In genomic region chr7:12959718-12960117, GRCm38 (mm10) we compare ENCODE assay signal across 32 mouse cellular contexts. TPM values are rescaled to one million over a fixed set of nuclear protein-coding genes. Genes with fewer than 3 reads are reported as not detected.
DNase-seq lines count a peak whose midpoint lies in the region; ATAC-seq lines count a peak whose summit lies in the region.
"Had no signal": no experiment of that assay in that cellular context is flagged by ENCODE, and none has a peak within 500 bp of the region (broad histone marks: within the 10 kb centered on the region; RNA-seq: fewer than 3 reads in every experiment).

No protein-coding gene starts in this region.

- H3K36me3 ChIP-seq in liver, embryonic 11.5 days (ENCODE audit: control insufficient read depth, insufficient read depth, low read length) = no peaks in the 10 kb centered on the region
- H3K36me3 ChIP-seq in heart, embryonic 11.5 days (ENCODE audit: control insufficient read depth, insufficient read depth, low read length) = no peaks in the 10 kb centered on the region
- H3K36me3 ChIP-seq: embryonic facial prominence, embryonic 10.5 days; embryonic facial prominence, embryonic 13.5 days; forebrain, embryonic 12.5 days; forebrain, embryonic 15.5 days; G1E; heart, embryonic 10.5 days had no signal

- no peak for ATAC-seq in liver, embryonic 11.5 days (replicated peaks; ENCODE audit: low FRiP score)
- no peak for ATAC-seq in heart, embryonic 11.5 days (replicated peaks; ENCODE audit: insufficient number of reproducible peaks, low FRiP score, low TSS enrichment)
- ATAC-seq: CD4-positive, CD25-positive, alpha-beta regulatory T cell, adult 4 months; forebrain, embryonic 15.5 days; hindbrain, postnatal 0 days; inflammation-experienced regulatory T-cells, adult 6 months had no signal

- H3K27ac ChIP-seq in liver, embryonic 11.5 days (ENCODE audit: low read depth, low read length) = no peak overlapping the region
- no peak overlapping the region for H3K27ac ChIP-seq in heart, embryonic 11.5 days (ENCODE audit: low read depth, low read length)
- H3K27ac ChIP-seq: embryonic facial prominence, embryonic 10.5 days; embryonic facial prominence, embryonic 13.5 days; forebrain, embryonic 12.5 days; forebrain, embryonic 15.5 days; heart, adult 2 months; heart, embryonic 10.5 days; hindbrain, embryonic 14.5 days; hindbrain, postnatal 0 days had no signal

- H3K4me3 ChIP-seq in liver, embryonic 11.5 days (ENCODE audit: low read depth, low read length) = no peak overlapping the region
- no peak overlapping the region for H3K4me3 ChIP-seq in heart, embryonic 11.5 days (ENCODE audit: low read depth, low read length)
- H3K4me3 ChIP-seq: embryonic facial prominence, embryonic 10.5 days; embryonic facial prominence, embryonic 13.5 days; erythroblast, embryonic 14.5 days; forebrain, embryonic 12.5 days; forebrain, embryonic 15.5 days; heart, adult 2 months; heart, embryonic 10.5 days had no signal

- peak; percentile 35 for DNase-seq in liver
- no peak for DNase-seq in liver, embryonic 11.5 days (ENCODE audit: low spot score)
- DNase-seq in ES-CJ7 (ENCODE audit: low read depth, low spot score) = peak; percentile 76
- DNase-seq in R1 (ENCODE audit: low read depth, low spot score) = peak; percentile 79
- DNase-seq in heart, postnatal 10 days = no peak
- DNase-seq: adrenal gland, postnatal 10 days; adrenal gland, postnatal 36 days; cerebellum, adult 18-20 months; cerebellum, adult 9-10 months; cerebellum, postnatal 14 days; embryo, embryonic 11 days; gastrocnemius, postnatal 10 days; gastrocnemius, postnatal 36 days; heart, adult 2 months; heart, postnatal 4 days; kidney, adult 18-20 months had no signal

- intact Hi-C loops in heart, postnatal 10 days (cut with DNase I) = loop anchor here (5.0 kb wide), 1 partner anchor 37 kb away; the partner anchor contains the start of gene Rps5

- peaks cover 4% of the 10 kb centered on the region for H3K4me1 ChIP-seq in liver, embryonic 11.5 days (replicated peaks; ENCODE audit: control insufficient read depth, insufficient read depth, low read length)
- H3K4me1 ChIP-seq in heart, embryonic 11.5 days (ENCODE audit: control insufficient read depth, insufficient read depth, low read length) = no peaks in the 10 kb centered on the region
- H3K4me1 ChIP-seq: embryonic facial prominence, embryonic 13.5 days had no signal

- no peak overlapping the region for H3K4me2 ChIP-seq in liver, embryonic 11.5 days
- no peak overlapping the region for H3K4me2 ChIP-seq in heart, embryonic 11.5 days
- H3K4me2 ChIP-seq: embryonic facial prominence, embryonic 13.5 days; forebrain, embryonic 12.5 days; forebrain, embryonic 15.5 days; hindbrain, embryonic 14.5 days had no signal

- 34% methylated on average over 4 of the region's 4 CpGs for WGBS in liver, embryonic 11.5 days
- 22% methylated on average over 4 of the region's 4 CpGs for WGBS in heart, embryonic 11.5 days (ENCODE audit: insufficient replicate concordance)

- no peaks in the 10 kb centered on the region for H3K27me3 ChIP-seq in liver, embryonic 11.5 days (replicated peaks; ENCODE audit: control insufficient read depth, insufficient read depth, low read length)
- no peaks in the 10 kb centered on the region for H3K27me3 ChIP-seq in heart, embryonic 11.5 days (ENCODE audit: control insufficient read depth, insufficient read depth, low read length)
- H3K27me3 ChIP-seq: embryonic facial prominence, embryonic 13.5 days; forebrain, embryonic 12.5 days; forebrain, embryonic 15.5 days had no signal

- no peaks in the 10 kb centered on the region for H3K9me3 ChIP-seq in liver, embryonic 11.5 days (ENCODE audit: control insufficient read depth, low read length)
- no peaks in the 10 kb centered on the region for H3K9me3 ChIP-seq in heart, embryonic 11.5 days (replicated peaks; ENCODE audit: control insufficient read depth, low read length)
- H3K9me3 ChIP-seq: embryonic facial prominence, embryonic 10.5 days; embryonic facial prominence, embryonic 13.5 days; forebrain, embryonic 12.5 days; forebrain, embryonic 15.5 days; G1E; heart, embryonic 10.5 days had no signal

- no peak overlapping the region for H3K9ac ChIP-seq in liver, embryonic 11.5 days (ENCODE audit: low read depth, low read length)
- no peak overlapping the region for H3K9ac ChIP-seq in heart, embryonic 11.5 days (ENCODE audit: low read depth, low read length)
- H3K9ac ChIP-seq: embryonic facial prominence, embryonic 13.5 days; forebrain, embryonic 12.5 days; forebrain, embryonic 15.5 days; hindbrain, embryonic 14.5 days had no signal

RNA-seq across cellular contexts. Expression of gene Zfp324, which starts 5.9 kb away (rescaled TPM):
- 6.6 and 7.7 TPM in 2 replicates for polyA plus RNA-seq in liver, embryonic 11.5 days (2014; fragmentation: Nextera tagmentation; extraction: Ambion mirVana)
- 6.8 and 7.1 TPM in 2 replicates for polyA plus RNA-seq in heart, embryonic 11.5 days (2014; fragmentation: Nextera tagmentation; extraction: Ambion mirVana)
- 1 to 10 TPM; 4.0 to 7.4 TPM for total RNA-seq in heart, postnatal 10 days (2021)

RNA-seq across cellular contexts. Expression of gene Zfp446, which starts 17.9 kb away (rescaled TPM):
- polyA plus RNA-seq in liver, embryonic 11.5 days (2014; fragmentation: Nextera tagmentation; extraction: Ambion mirVana) = 6.9 and 7.0 TPM in 2 replicates
- 4.3 and 5.5 TPM in 2 replicates for polyA plus RNA-seq in heart, embryonic 11.5 days (2014; fragmentation: Nextera tagmentation; extraction: Ambion mirVana)
- total RNA-seq in heart, postnatal 10 days (2021) = 1 to 10 TPM; 3.9 to 4.4 TPM

RNA-seq across cellular contexts. Expression of gene Rnf225, which starts 32.5 kb away (rescaled TPM):
- polyA plus RNA-seq in liver, embryonic 11.5 days (2014; fragmentation: Nextera tagmentation; extraction: Ambion mirVana) = 0.38 and 0.81 TPM in 2 replicates
- polyA plus RNA-seq in heart, embryonic 11.5 days (2014; fragmentation: Nextera tagmentation; extraction: Ambion mirVana) = 0.53 and 0.65 TPM in 2 replicates
- under 1 TPM; 0.36 to 0.37 TPM for total RNA-seq in heart, postnatal 10 days (2021)
- polyA plus RNA-seq: CD4-positive, CD25-positive, alpha-beta regulatory T cell, adult 4 months had no signal

RNA-seq across cellular contexts. Expression of gene Rps5, which starts 37.6 kb away (rescaled TPM):
- polyA plus RNA-seq in liver, embryonic 11.5 days (2014; fragmentation: Nextera tagmentation; extraction: Ambion mirVana) = 1,276 and 1,341 TPM in 2 replicates
- 659 and 704 TPM in 2 replicates for polyA plus RNA-seq in heart, embryonic 11.5 days (2014; fragmentation: Nextera tagmentation; extraction: Ambion mirVana)
- total RNA-seq in heart, postnatal 10 days (2021) = 100 to 1,000 TPM; 740 to 748 TPM

RNA-seq across cellular contexts. Expression of gene Slc27a5, which starts 38.3 kb away (rescaled TPM):
- polyA plus RNA-seq in liver, embryonic 11.5 days (2014; fragmentation: Nextera tagmentation; extraction: Ambion mirVana) = 0.52 and 1.1 TPM in 2 replicates
- not detected in 2 replicates for polyA plus RNA-seq in heart, embryonic 11.5 days (2014; fragmentation: Nextera tagmentation; extraction: Ambion mirVana)
- total RNA-seq in heart, postnatal 10 days (2021) = not detected
- total RNA-seq: gastrocnemius, postnatal 36 days; granulocyte monocyte progenitor cell, adult 5-6 weeks; heart, adult 2 months; heart, postnatal 4 days had no signal
- polyA plus RNA-seq: embryonic facial prominence, embryonic 10.5 days; erythroblast, embryonic 14.5 days; G1E; heart, embryonic 10.5 days; heart, embryonic 14.5 days; heart, postnatal 0 days; hindbrain, embryonic 11.5 days had no signal

Comparison
In these comparisons a context has a peak if more than half of its experiments do, and no peak if none do; other contexts are left out.
1. DNase-seq: peak in liver (single experiment), ES-CJ7 (single experiment) and R1 (single experiment); none in liver, embryonic 11.5 days (single experiment) and heart, postnatal 10 days (0 of 2).